In the genomic region with DNA sequence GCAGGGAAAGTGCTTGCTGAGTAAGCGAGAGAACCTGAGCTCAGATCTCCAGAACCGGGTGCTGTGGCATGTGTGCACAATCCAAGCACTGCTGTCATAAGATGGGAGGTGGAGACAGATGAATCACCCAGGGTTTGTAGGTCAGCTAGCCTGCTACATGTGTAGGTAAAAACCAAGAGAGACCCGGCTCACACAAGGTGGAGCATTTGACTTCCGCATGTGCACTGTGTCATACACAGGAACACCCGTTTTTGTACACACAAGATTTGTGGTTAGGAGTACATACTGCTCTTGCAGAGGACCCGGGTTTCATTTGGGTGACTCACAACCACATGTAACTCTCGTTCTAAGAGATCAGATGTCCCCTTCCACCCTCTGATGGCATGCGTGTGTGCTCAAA, we compare ENCODE assay signal across 23 mouse cellular contexts. TPM values are rescaled to one million over a fixed set of nuclear protein-coding genes. Genes with fewer than 3 reads are reported as not detected.
DNase-seq lines count a peak whose midpoint lies in the region; ATAC-seq and TF ChIP-seq lines count a peak whose summit lies in the region.
"Had no signal": no experiment of that assay in that cellular context is flagged by ENCODE, and none has a peak within 500 bp of the region (broad histone marks: within the 10 kb centered on the region; RNA-seq: fewer than 3 reads in every experiment).

No protein-coding gene starts in this region.

- H3K9ac ChIP-seq in CH12.LX (ENCODE audit: insufficient read depth, low read depth): no peak overlapping the region
- no peak overlapping the region for H3K9ac ChIP-seq in kidney, embryonic 14.5 days (ENCODE audit: low read depth, low read length)
- H3K9ac ChIP-seq: embryonic facial prominence, embryonic 15.5 days; heart, embryonic 15.5 days; hindbrain, embryonic 13.5 days; intestine, embryonic 15.5 days had no signal

- dilution Hi-C loops in CH12.LX (cut with MboI; ENCODE audit: extremely low pct_ligation_motif_present, extremely low pct_unique_long_range_greater_than_20kb, low sequenced_read_pairs): no loop called here

- no peak for ATAC-seq in kidney, embryonic 14.5 days (ENCODE audit: low FRiP score, low TSS enrichment)
- ATAC-seq: forebrain, embryonic 16.5 days; hindbrain, postnatal 0 days; intestine, embryonic 15.5 days had no signal

- H3K4me1 ChIP-seq in CH12.LX (ENCODE audit: control insufficient read depth in 1 of 2, insufficient read depth in 2 of 2): peaks cover 3 to 10% of the 10 kb centered on the region in 2 experiments; a peak in 1 of 4 replicates
- H3K4me1 ChIP-seq in limb, embryonic 10.5 days: peaks cover 9% of the 10 kb centered on the region
- H3K4me1 ChIP-seq in kidney, embryonic 14.5 days (ENCODE audit: control insufficient read depth, insufficient read depth, low read length): no peaks in the 10 kb centered on the region
- H3K4me1 ChIP-seq: embryonic facial prominence, embryonic 15.5 days; intestine, embryonic 15.5 days had no signal

- DNase-seq in adrenal gland, adult 2 months: peak; percentile 50
- no peak for DNase-seq in adrenal gland, postnatal 14 days
- no peak for DNase-seq in CH12.LX (ENCODE audit: extremely low read depth)
- DNase-seq in induced T-regulatory cell, adult 2 months (ENCODE audit: low read depth): peak; percentile 5
- no peak for DNase-seq in T-cell, adult 2 months (ENCODE audit: low spot score)
- no peak for DNase-seq in limb, embryonic 10.5 days (ENCODE audit: low spot score)
- DNase-seq: adrenal gland, postnatal 25 days; cerebellum, adult 11 months; cerebellum, adult 8-10 months; cerebellum, postnatal 14 days; embryo, embryonic 11 days; gastrocnemius, postnatal 14 days; heart, adult 2 months; heart, postnatal 14 days; kidney, adult 18-20 months had no signal

- H3K4me2 ChIP-seq in CH12.LX (ENCODE audit: insufficient read depth, low read depth, poor library complexity, severe bottlenecking): no peak overlapping the region
- no peak overlapping the region for H3K4me2 ChIP-seq in kidney, embryonic 14.5 days (replicated peaks; ENCODE audit: low read depth, low read length)
- H3K4me2 ChIP-seq: embryonic facial prominence, embryonic 15.5 days; heart, embryonic 11.5 days; heart, embryonic 15.5 days; hindbrain, embryonic 13.5 days; intestine, embryonic 15.5 days had no signal

- TF ChIP-seq EP300 in CH12.LX (IDR thresholded peaks at IDR 0.05; ENCODE audit: low read length): no peak

- no peaks in the 10 kb centered on the region for H3K36me3 ChIP-seq in CH12.LX (replicated peaks in 1 of 2; ENCODE audit: control insufficient read depth in 1 of 2, insufficient read depth in 1 of 2, low read length in 1 of 2)
- H3K36me3 ChIP-seq in limb, embryonic 10.5 days: no peaks in the 10 kb centered on the region
- no peaks in the 10 kb centered on the region for H3K36me3 ChIP-seq in kidney, embryonic 14.5 days (ENCODE audit: control insufficient read depth, insufficient read depth, low read length)
- H3K36me3 ChIP-seq: embryonic facial prominence, embryonic 15.5 days; heart, embryonic 15.5 days; hindbrain, embryonic 13.5 days; intestine, embryonic 15.5 days had no signal

- H3K27ac ChIP-seq in CH12.LX (ENCODE audit: insufficient read depth, low read depth): no peak overlapping the region
- H3K27ac ChIP-seq in limb, embryonic 10.5 days: no peak overlapping the region
- H3K27ac ChIP-seq in kidney, embryonic 14.5 days (ENCODE audit: low read depth, low read length): no peak overlapping the region
- H3K27ac ChIP-seq: embryonic facial prominence, embryonic 15.5 days; heart, adult 2 months; heart, embryonic 15.5 days; hindbrain, embryonic 13.5 days; hindbrain, postnatal 0 days; intestine, embryonic 15.5 days had no signal

- 84% methylated on average over 8 of the region's 8 CpGs for WGBS in limb, embryonic 10.5 days
- 90% methylated on average over 8 of the region's 8 CpGs for WGBS in kidney, embryonic 14.5 days

- no peak for TF ChIP-seq CTCF in CH12.LX (conservative IDR thresholded peaks at IDR 0.05 in 1 of 2, IDR thresholded peaks at IDR 0.05 in 1 of 2; ENCODE audit: low read depth in 2 of 2, low read length in 2 of 2)

- H3K27me3 ChIP-seq in CH12.LX (replicated peaks): no peaks in the 10 kb centered on the region
- H3K27me3 ChIP-seq in limb, embryonic 10.5 days (ENCODE audit: low read depth, poor library complexity, severe bottlenecking): 0 out of 2 replicates have a peak, but pooled peaks cover under 1% of the 10 kb centered on the region
- no peaks in the 10 kb centered on the region for H3K27me3 ChIP-seq in kidney, embryonic 14.5 days (ENCODE audit: control insufficient read depth, insufficient read depth, low read length)
- H3K27me3 ChIP-seq: embryonic facial prominence, embryonic 15.5 days; heart, embryonic 15.5 days; hindbrain, embryonic 13.5 days; intestine, embryonic 15.5 days had no signal

- TF ChIP-seq POLR2A in CH12.LX (IDR thresholded peaks at IDR 0.05; ENCODE audit: low read depth, low read length): no peak

- in situ Hi-C loops in CH12.LX (cut with MboI; ENCODE audit: low pct_ligation_motif_present, low pct_unique_long_range_greater_than_20kb, low sequenced_read_pairs): no loop called here

- H3K79me2 ChIP-seq in CH12.LX (replicated peaks; ENCODE audit: control insufficient read depth, extremely low read depth, insufficient read depth, poor library complexity, severe bottlenecking): no peaks in the 10 kb centered on the region

- no peak for TF ChIP-seq RAD21 in CH12.LX (IDR thresholded peaks at IDR 0.05; ENCODE audit: low read depth, low read length)

- H3K9me3 ChIP-seq in CH12.LX (replicated peaks; ENCODE audit: low read length): no peaks in the 10 kb centered on the region
- no peaks in the 10 kb centered on the region for H3K9me3 ChIP-seq in limb, embryonic 10.5 days (replicated peaks)
- H3K9me3 ChIP-seq in kidney, embryonic 14.5 days (ENCODE audit: control insufficient read depth, low read length): no peaks in the 10 kb centered on the region
- H3K9me3 ChIP-seq: embryonic facial prominence, embryonic 15.5 days; heart, embryonic 15.5 days; hindbrain, embryonic 13.5 days; intestine, embryonic 15.5 days had no signal

- H3K4me3 ChIP-seq in CH12.LX (replicated peaks in 1 of 3; ENCODE audit: low read depth in 2 of 3, low read length in 2 of 3, poor library complexity in 1 of 3): no peak overlapping the region
- no peak overlapping the region for H3K4me3 ChIP-seq in limb, embryonic 10.5 days
- H3K4me3 ChIP-seq in kidney, embryonic 14.5 days (ENCODE audit: low read length): no peak overlapping the region
- H3K4me3 ChIP-seq: embryonic facial prominence, embryonic 15.5 days; heart, adult 2 months; heart, embryonic 15.5 days; hindbrain, embryonic 13.5 days; intestine, embryonic 15.5 days had no signal

TF ChIP-seq in CH12.LX, 34 proteins besides CTCF, POLR2A, EP300 and RAD21:
- peak; percentile 58 for TF ChIP-seq BHLHE40 (IDR thresholded peaks at IDR 0.05; ENCODE audit: low read depth, low read length)
- TF ChIP-seq ZMIZ1 (IDR thresholded peaks at IDR 0.05; ENCODE audit: low read depth, low read length): no peak
- no peak for TF ChIP-seq MAZ (IDR thresholded peaks at IDR 0.05; ENCODE audit: low read depth, low read length)

RNA-seq across cellular contexts. Expression of gene Arntl, which starts 23.5 kb away (rescaled TPM):
- total RNA-seq in adrenal gland, adult 2 months (2021): 10 to 100 TPM; 10.3 to 58.8 TPM
- 3.4 and 5.4 TPM in 2 replicates for polyA plus RNA-seq in adrenal gland, adult 2 months (2012; rRNA removed)
- 30.6 and 41.6 TPM in 2 replicates for total RNA-seq in adrenal gland, postnatal 14 days (2021)
- total RNA-seq in CH12.LX (2012; rRNA removed): 2.5 and 2.6 TPM in 2 replicates
- 4.6 TPM in 2 replicates for total RNA-seq in CH12.LX (2014; rRNA removed)
- polyA plus RNA-seq in CH12.LX (2012; ENCODE audit: insufficient read length, low read depth): 3.2 and 3.3 TPM in 2 replicates
- 8.0 and 9.6 TPM in 2 replicates for polyA plus RNA-seq in limb, embryonic 10.5 days (2016; fragmentation: Nextera tagmentation; extraction: Ambion mirVana)
- polyA plus RNA-seq in kidney, embryonic 14.5 days (2014; fragmentation: Nextera tagmentation; extraction: Ambion mirVana): 8.0 and 11.2 TPM in 2 replicates

Comparison
In these comparisons a context has a peak if more than half of its experiments do, and no peak if none do; other contexts are left out.
1. DNase-seq: peak in adrenal gland, adult 2 months (single experiment) and induced T-regulatory cell, adult 2 months (single experiment); none in adrenal gland, postnatal 14 days (single experiment), CH12.LX (single experiment), T-cell, adult 2 months (single experiment) and limb, embryonic 10.5 days (single experiment).